Mouse (Mus musculus) cerebellum, adult 2 months (tissue): ENCODE data around the gene Castor2. TPM values are rescaled to one million over a fixed set of nuclear protein-coding genes. Genes with fewer than 3 reads are reported as not detected.

Experiments used
- DNase-seq, 2 experiments: peaks; one replicate each; pipeline ENCODE4 v3.0.0; 2021
- H3K27ac ChIP-seq: fragments of 200-500 bp; 2 replicates; pipeline ENCODE4 v1.5.1; 2012; ENCODE audit warnings: low read length, control low read depth, inconsistent platforms; ENCODE audit not compliant: insufficient read depth
- H3K27me3 ChIP-seq: fragments of 200-500 bp; 2 replicates; pipeline ENCODE4 v1.6.1; 2012; ENCODE audit warnings: inconsistent platforms, mild to moderate bottlenecking, low read length, moderate library complexity; ENCODE audit not compliant: control insufficient read depth, insufficient read depth
- H3K4me1 ChIP-seq: fragments of 200-500 bp; 2 replicates; pipeline ENCODE4 v1.6.1; 2011; ENCODE audit warnings: low read length; ENCODE audit not compliant: control insufficient read depth, insufficient read depth
- H3K4me3 ChIP-seq: fragments of 200-500 bp; replicated peaks from 2 replicates; pipeline ENCODE3; 2011; ENCODE audit warnings: mild to moderate bottlenecking, low read depth, low read length, control low read depth; ENCODE audit not compliant: insufficient read depth
- CTCF ChIP-seq: fragments of 200-500 bp; IDR thresholded peaks from 2 replicates; pipeline ENCODE4 v1.5.1; 2011; ENCODE audit warnings: low read depth, mild to moderate bottlenecking, control low read depth, low read length, moderate library complexity, borderline replicate concordance; ENCODE audit not compliant: insufficient read depth
- POLR2A ChIP-seq: fragments of 200-500 bp; IDR thresholded peaks from 2 replicates; pipeline ENCODE4 v1.6.1; 2011; ENCODE audit warnings: low read length, control low read depth, borderline replicate concordance; ENCODE audit not compliant: insufficient read depth
- WGBS: fragments of 180-500 bp; shearing (Covaris S2); methylation state at CpG from one replicate; pipeline ENCODE4 v1.1.7; 2018; 5-methylcytosine and 5-hydroxymethylcytosine counted together
- polyA plus RNA-seq: library from polyadenylated mRNA; depleted of rRNA; stranded (reverse); fragments of >200 nt; gene quantifications from 2 replicates; pipeline ENCODE4 v1.2.3, GENCODE M21; 2012

Gene Castor2
- polyA plus RNA-seq, 1 experiment, result 34.5 TPM

GRCm38 (mm10) chr5:134067924-134068323, 31.6 kb upstream of the Castor2 start:
- Histone ChIP-seq H3K27ac (no peak overlapping the region), H3K4me3 (no peak overlapping the region), H3K4me1 (peaks cover 4% of the 10 kb centered on the region), H3K27me3 (no peaks in the 10 kb centered on the region)
- DNase-seq, result peak in 1 of 2 experiments; percentile 32
- TF ChIP-seq CTCF, result peak; percentile 58; the same call in 1 of the 2 replicates
- TF ChIP-seq POLR2A, result no peak
- 27% methylated on average over 1 of the region's 1 CpGs for WGBS

GRCm38 (mm10) chr5:134073512-134074041, 25.9 kb upstream of the Castor2 start:
- TF ChIP-seq POLR2A (no peak), CTCF (no peak)
- peak; percentile 97 for DNase-seq
- H3K27ac ChIP-seq, result no peak overlapping the region
- H3K4me3 ChIP-seq, result no peak overlapping the region
- H3K27me3 ChIP-seq, result no peaks in the 10 kb centered on the region
- H3K4me1 ChIP-seq, result peaks cover 4% of the 10 kb centered on the region; the same call in 1 of the 2 replicates
- WGBS, result 4% methylated on average over 17 of the region's 17 CpGs

- Histone ChIP-seq H3K4me3 (no peak overlapping the region), H3K27me3 (no peaks in the 10 kb centered on the region), H3K4me1 (peaks cover 4% of the 10 kb centered on the region; the same call in 1 of the 2 replicates), H3K27ac (no peak overlapping the region)
- TF ChIP-seq CTCF (peak; percentile 12; the same call in 1 of the 2 replicates), POLR2A (no peak)
- DNase-seq, result no peak
Measured at GRCm38 (mm10) chr5:134074368-134074767, 25.1 kb upstream of the Castor2 start.

GRCm38 (mm10) chr5:134076175-134076574, 23.3 kb upstream of the Castor2 start:
- DNase-seq, result no peak
- no peak overlapping the region for H3K27ac ChIP-seq
- no peaks in the 10 kb centered on the region for H3K27me3 ChIP-seq
- H3K4me1 ChIP-seq, result peaks cover 4% of the 10 kb centered on the region; the same call in 1 of the 2 replicates
- no peak overlapping the region for H3K4me3 ChIP-seq
- WGBS, result 97% methylated on average over 11 of the region's 11 CpGs
- TF ChIP-seq CTCF, result no peak
- no peak for TF ChIP-seq POLR2A

GRCm38 (mm10) chr5:134080685-134081548, 18.6 kb upstream of the Castor2 start:
- DNase-seq, result peak; percentile 20 to 36
- Histone ChIP-seq H3K27me3 (no peaks in the 10 kb centered on the region), H3K27ac (no peak overlapping the region), H3K4me1 (no peaks in the 10 kb centered on the region), H3K4me3 (no peak overlapping the region)
- 46% methylated on average over 18 of the region's 18 CpGs for WGBS
- TF ChIP-seq POLR2A, result no peak
- TF ChIP-seq CTCF, result no peak

GRCm38 (mm10) chr5:134085227-134085626, 14.3 kb upstream of the Castor2 start:
- no peak for DNase-seq
- Histone ChIP-seq H3K27ac (no peak overlapping the region), H3K27me3 (no peaks in the 10 kb centered on the region), H3K4me3 (no peak overlapping the region), H3K4me1 (peaks cover 6% of the 10 kb centered on the region; the same call in 1 of the 2 replicates)
- TF ChIP-seq POLR2A (no peak), CTCF (no peak)
- 89% methylated on average over 4 of the region's 4 CpGs for WGBS

GRCm38 (mm10) chr5:134085887-134086639, 13.4 kb upstream of the Castor2 start:
- WGBS, result 60% methylated on average over 3 of the region's 3 CpGs
- H3K27me3 ChIP-seq, result no peaks in the 10 kb centered on the region
- H3K4me1 ChIP-seq, result peaks cover 6% of the 10 kb centered on the region; the same call in 1 of the 2 replicates
- no peak overlapping the region for H3K27ac ChIP-seq
- no peak overlapping the region for H3K4me3 ChIP-seq
- DNase-seq, result peak in 1 of 2 experiments; percentile 20
- TF ChIP-seq POLR2A (no peak), CTCF (no peak; the same call in 1 of the 2 replicates)
